ENCODE assay signal across 36 mouse cellular contexts in the genomic region with DNA sequence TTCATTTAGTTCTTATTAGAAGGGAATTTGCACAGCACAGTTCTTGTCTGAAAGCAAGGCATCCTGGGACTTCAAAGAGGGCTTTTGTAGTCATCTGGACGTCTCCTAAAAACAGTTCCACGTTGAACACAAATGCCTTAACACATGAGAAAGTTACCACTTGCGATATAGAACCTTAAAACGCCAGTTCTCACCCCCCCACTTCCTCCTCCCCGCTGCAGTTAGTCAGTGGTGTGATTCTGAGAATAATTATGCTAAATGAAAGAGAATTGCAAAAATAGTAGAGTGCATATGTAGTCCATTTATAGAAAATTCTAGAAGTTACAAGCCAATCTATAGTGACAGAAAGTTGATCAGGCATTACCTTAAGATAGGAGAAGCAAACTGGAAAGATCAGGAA. TPM values are rescaled to one million over a fixed set of nuclear protein-coding genes. Genes with fewer than 3 reads are reported as not detected.
DNase-seq lines count a peak whose midpoint lies in the region; ATAC-seq and TF ChIP-seq lines count a peak whose summit lies in the region.
"Had no signal": no experiment of that assay in that cellular context is flagged by ENCODE, and none has a peak within 500 bp of the region (broad histone marks: within the 10 kb centered on the region; RNA-seq: fewer than 3 reads in every experiment).

No protein-coding gene starts in this region.

- no peaks in the 10 kb centered on the region for H3K9me3 ChIP-seq in embryonic facial prominence, embryonic 13.5 days
- H3K9me3 ChIP-seq in limb, embryonic 10.5 days (replicated peaks) = no peaks in the 10 kb centered on the region
- no peaks in the 10 kb centered on the region for H3K9me3 ChIP-seq in limb, embryonic 15.5 days
- H3K9me3 ChIP-seq: forebrain, embryonic 10.5 days; forebrain, embryonic 15.5 days; heart, embryonic 12.5 days; lung, embryonic 15.5 days; midbrain, embryonic 13.5 days had no signal

- peak; percentile 11 for DNase-seq in heart, adult 11 months
- no peak for DNase-seq in heart, adult 8-10 months (ENCODE audit: low spot score)
- DNase-seq in limb, embryonic 10.5 days (ENCODE audit: low spot score) = no peak
- no peak for DNase-seq in gastrocnemius, adult 2 months
- no peak for DNase-seq in thymus, postnatal 25 days
- no peak for DNase-seq in spleen, postnatal 14 days (ENCODE audit: low spot score in 2 of 2)
- DNase-seq: adrenal gland, postnatal 25 days; cerebellum, adult 18-20 months; cerebellum, postnatal 10 days; gastrocnemius, postnatal 25 days; heart, adult 18-20 months; heart, postnatal 4 days; kidney, adult 9 months; kidney, postnatal 10 days; layer of hippocampus, adult 9-11 months; lung, postnatal 36 days; right cerebral cortex, postnatal 14 days; thymus, adult 18-20 months; thymus, postnatal 4 days had no signal

- no peak for TF ChIP-seq CTCF in gastrocnemius, adult 2 months (IDR thresholded peaks at IDR 0.05)

- ATAC-seq in embryonic facial prominence, embryonic 13.5 days (ENCODE audit: insufficient number of reproducible peaks, insufficient read depth, low FRiP score, low TSS enrichment, low read depth) = no peak
- ATAC-seq in limb, embryonic 15.5 days (ENCODE audit: insufficient number of reproducible peaks, low FRiP score, low TSS enrichment, low read depth) = no peak
- ATAC-seq: intestine, postnatal 0 days; midbrain, embryonic 13.5 days had no signal

- intact Hi-C loops in gastrocnemius, adult 2 months (cut with DNase I) = no loop called here

- H3K4me2 ChIP-seq in embryonic facial prominence, embryonic 13.5 days = no peak overlapping the region
- no peak overlapping the region for H3K4me2 ChIP-seq in limb, embryonic 15.5 days
- H3K4me2 ChIP-seq: forebrain, embryonic 15.5 days; heart, embryonic 12.5 days; hindbrain, embryonic 14.5 days; liver, embryonic 11.5 days; lung, embryonic 15.5 days; midbrain, embryonic 13.5 days had no signal

- peak overlapping the region; percentile 94 for H3K27ac ChIP-seq in embryonic facial prominence, embryonic 13.5 days
- H3K27ac ChIP-seq in limb, embryonic 10.5 days = peak overlapping the region; percentile 78; the same call in 1 of the 2 replicates
- H3K27ac ChIP-seq in limb, embryonic 15.5 days = peak overlapping the region; percentile 91
- H3K27ac ChIP-seq in gastrocnemius, adult 2 months = no peak overlapping the region
- H3K27ac ChIP-seq: forebrain, embryonic 10.5 days; forebrain, embryonic 15.5 days; hindbrain, embryonic 14.5 days; lung, embryonic 15.5 days; midbrain, embryonic 13.5 days had no signal

- WGBS in embryonic facial prominence, embryonic 13.5 days = 61% methylated on average over 5 of the region's 5 CpGs
- 83% methylated on average over 5 of the region's 5 CpGs for WGBS in limb, embryonic 10.5 days
- 52% methylated on average over 5 of the region's 5 CpGs for WGBS in limb, embryonic 15.5 days

- peaks cover 5% of the 10 kb centered on the region; the same call in 1 of the 2 replicates for H3K36me3 ChIP-seq in embryonic facial prominence, embryonic 13.5 days
- peaks cover 6% of the 10 kb centered on the region for H3K36me3 ChIP-seq in limb, embryonic 10.5 days
- H3K36me3 ChIP-seq in limb, embryonic 15.5 days = no peaks in the 10 kb centered on the region
- H3K36me3 ChIP-seq: forebrain, embryonic 10.5 days; forebrain, embryonic 15.5 days; heart, embryonic 12.5 days; lung, embryonic 15.5 days; midbrain, embryonic 13.5 days had no signal

- peaks cover 29% of the 10 kb centered on the region for H3K4me1 ChIP-seq in embryonic facial prominence, embryonic 13.5 days
- peaks cover 23% of the 10 kb centered on the region for H3K4me1 ChIP-seq in limb, embryonic 10.5 days
- H3K4me1 ChIP-seq in limb, embryonic 15.5 days = peaks cover 21% of the 10 kb centered on the region; the same call in 1 of the 2 replicates
- H3K4me1 ChIP-seq: heart, embryonic 12.5 days; lung, embryonic 15.5 days; midbrain, embryonic 13.5 days had no signal

- no peak overlapping the region for H3K9ac ChIP-seq in embryonic facial prominence, embryonic 13.5 days
- no peak overlapping the region for H3K9ac ChIP-seq in limb, embryonic 15.5 days
- H3K9ac ChIP-seq: forebrain, embryonic 15.5 days; heart, embryonic 12.5 days; hindbrain, embryonic 14.5 days; lung, embryonic 15.5 days; midbrain, embryonic 13.5 days had no signal

- H3K4me3 ChIP-seq in embryonic facial prominence, embryonic 13.5 days = no peak overlapping the region
- H3K4me3 ChIP-seq in limb, embryonic 10.5 days = no peak overlapping the region
- H3K4me3 ChIP-seq in limb, embryonic 15.5 days = no peak overlapping the region
- no peak overlapping the region for H3K4me3 ChIP-seq in gastrocnemius, adult 2 months
- H3K4me3 ChIP-seq: forebrain, embryonic 10.5 days; forebrain, embryonic 15.5 days; heart, embryonic 12.5 days; lung, embryonic 15.5 days; midbrain, embryonic 13.5 days had no signal

- H3K27me3 ChIP-seq in embryonic facial prominence, embryonic 13.5 days = no peaks in the 10 kb centered on the region
- no peaks in the 10 kb centered on the region for H3K27me3 ChIP-seq in limb, embryonic 10.5 days (ENCODE audit: low read depth, poor library complexity, severe bottlenecking)
- H3K27me3 ChIP-seq in limb, embryonic 15.5 days = no peaks in the 10 kb centered on the region
- H3K27me3 ChIP-seq: forebrain, embryonic 15.5 days; heart, embryonic 12.5 days; lung, embryonic 15.5 days; midbrain, embryonic 13.5 days had no signal

RNA-seq across cellular contexts. Expression of gene Cer1, which starts 7.3 kb away (rescaled TPM):
- not detected for total RNA-seq in heart, adult 8-10 months (2022)
- polyA plus RNA-seq in embryonic facial prominence, embryonic 13.5 days (2015; fragmentation: Nextera tagmentation; extraction: Ambion mirVana) = 0.27 TPM in 1 of 2 replicates, not detected in the other
- 0.29 TPM in 1 of 2 replicates, not detected in the other for polyA plus RNA-seq in limb, embryonic 10.5 days (2016; fragmentation: Nextera tagmentation; extraction: Ambion mirVana)
- polyA plus RNA-seq in limb, embryonic 15.5 days (2015; fragmentation: Nextera tagmentation; extraction: Ambion mirVana) = 0.19 and 0.22 TPM in 2 replicates
- not detected for total RNA-seq in gastrocnemius, adult 2 months (2021)
- total RNA-seq: adrenal gland, adult 18-20 months; adrenal gland, postnatal 25 days; common myeloid progenitor, adult 5-6 weeks; gastrocnemius, postnatal 25 days; heart, adult 18-20 months; heart, postnatal 4 days; megakaryocyte, adult 5-6 weeks; monocyte, adult 5-6 weeks had no signal
- polyA plus RNA-seq: forebrain, embryonic 10.5 days; heart, embryonic 12.5 days; heart, postnatal 0 days; hindbrain, embryonic 14.5 days; intestine, postnatal 0 days; liver, embryonic 11.5 days; liver, embryonic 16.5 days; neural tube, embryonic 14.5 days had no signal

RNA-seq across cellular contexts. Expression of gene Zdhhc21, which starts 32.5 kb away (rescaled TPM):
- 10 to 100 TPM in 3 of 4 experiments, 1 to 10 TPM in 1; 9.2 to 12.5 (median 11.1) TPM for total RNA-seq in heart, adult 8-10 months (2022)
- 12.7 and 13.1 TPM in 2 replicates for polyA plus RNA-seq in embryonic facial prominence, embryonic 13.5 days (2015; fragmentation: Nextera tagmentation; extraction: Ambion mirVana)
- polyA plus RNA-seq in limb, embryonic 10.5 days (2016; fragmentation: Nextera tagmentation; extraction: Ambion mirVana) = 8.6 and 10.4 TPM in 2 replicates
- polyA plus RNA-seq in limb, embryonic 15.5 days (2015; fragmentation: Nextera tagmentation; extraction: Ambion mirVana) = 14.3 and 14.8 TPM in 2 replicates
- 10 to 100 TPM; 10.9 to 13.9 TPM for total RNA-seq in gastrocnemius, adult 2 months (2021)
